Mouse (Mus musculus) embryo, embryonic 10 days (tissue): ENCODE results near the gene Mest.

Experiments
- DNase-seq: peaks from one replicate; pipeline ENCODE4 v3.0.0-alpha.2; 2015; ENCODE audit warnings: low spot score

The Mest gene

GRCm38 (mm10) chr6:30723331-30723730 lies at the start of gene Mest:
Gene Mest, plus strand, starts transcription at chr6:30723547.
- DNase-seq, result no peak

DNA sequence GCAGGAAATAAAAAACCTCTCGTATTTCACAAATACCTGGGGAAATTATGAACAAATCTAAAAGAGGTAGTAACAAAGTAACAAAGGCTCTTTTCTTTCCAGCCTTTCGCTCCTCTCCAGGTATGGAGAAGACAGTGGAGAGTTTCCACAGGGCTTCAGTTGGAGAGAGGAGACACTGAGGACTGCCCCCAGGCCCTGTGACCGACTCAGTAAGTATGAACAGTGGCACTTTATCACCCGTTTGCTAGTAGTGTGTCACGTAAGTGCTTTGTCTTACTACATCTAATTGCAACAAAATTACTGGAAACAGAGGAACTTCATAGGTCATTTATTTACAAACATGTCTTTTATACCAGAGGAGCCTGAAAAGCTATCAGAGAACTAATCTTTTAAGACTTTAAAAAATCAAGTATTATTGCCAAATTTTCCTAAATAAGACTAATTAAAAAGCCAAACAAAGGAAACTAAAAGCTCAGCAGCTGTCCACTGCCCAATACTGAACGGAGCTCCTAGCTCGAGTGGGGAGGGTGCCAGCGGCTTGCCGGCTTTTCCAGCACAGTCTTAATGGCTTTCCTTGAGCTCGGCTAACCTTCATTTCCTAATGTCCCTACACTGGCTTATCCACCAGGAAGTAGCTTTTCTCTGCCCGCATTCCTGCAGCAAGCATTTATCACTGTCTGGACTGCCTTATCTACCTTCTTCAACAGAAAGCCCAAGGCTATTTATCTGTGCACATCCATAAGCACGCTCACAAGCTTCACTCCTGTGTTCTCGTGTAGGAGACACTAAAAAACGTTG lies 49.4 kb upstream of the Mest start:
- peak; percentile 50 for DNase-seq

DNA sequence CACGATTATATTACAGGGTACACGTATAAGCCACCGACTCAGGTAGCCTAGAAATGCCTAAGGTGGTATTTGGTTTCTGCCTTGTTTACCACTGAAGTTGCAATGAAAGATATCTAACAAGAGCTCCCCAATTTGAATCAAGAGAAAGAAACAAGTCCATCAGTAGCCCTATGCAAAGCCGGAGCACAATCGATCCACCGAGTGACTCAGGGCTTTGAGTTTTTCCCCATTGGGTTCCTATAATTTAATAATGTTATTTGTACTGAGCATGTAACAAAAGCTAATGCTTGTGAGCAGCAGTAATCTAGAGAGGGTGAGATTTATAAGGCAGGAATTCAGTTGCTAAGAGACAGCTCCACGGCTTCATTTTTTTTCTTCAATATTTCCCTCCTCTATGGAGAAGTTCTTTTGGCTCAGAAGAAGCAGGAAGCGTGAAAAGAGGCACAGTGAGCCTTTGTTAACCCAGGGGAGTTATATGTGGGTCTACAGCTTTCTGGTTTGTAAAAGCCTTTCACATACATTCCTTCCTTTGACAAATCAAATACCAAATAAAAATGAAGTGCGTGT lies 48.5 kb upstream of the Mest start:
- no peak for DNase-seq

GRCm38 (mm10) chr6:30675281-30675771 lies 48.0 kb upstream of the Mest start:
- peak; percentile 51 for DNase-seq

GRCm38 (mm10) chr6:30676506-30676905 lies 46.8 kb upstream of the Mest start:
- DNase-seq, result no peak

- no peak for DNase-seq
These were observed 45.8 kb upstream of the Mest start for GRCm38 (mm10) chr6:30677591-30677990.

- DNase-seq, result peak; percentile 37
These were observed 44.9 kb upstream of the Mest start for GRCm38 (mm10) chr6:30678482-30678881.

- DNase-seq, result peak; percentile 47
These were observed 43.8 kb upstream of the Mest start for GRCm38 (mm10) chr6:30679567-30679966.

DNA sequence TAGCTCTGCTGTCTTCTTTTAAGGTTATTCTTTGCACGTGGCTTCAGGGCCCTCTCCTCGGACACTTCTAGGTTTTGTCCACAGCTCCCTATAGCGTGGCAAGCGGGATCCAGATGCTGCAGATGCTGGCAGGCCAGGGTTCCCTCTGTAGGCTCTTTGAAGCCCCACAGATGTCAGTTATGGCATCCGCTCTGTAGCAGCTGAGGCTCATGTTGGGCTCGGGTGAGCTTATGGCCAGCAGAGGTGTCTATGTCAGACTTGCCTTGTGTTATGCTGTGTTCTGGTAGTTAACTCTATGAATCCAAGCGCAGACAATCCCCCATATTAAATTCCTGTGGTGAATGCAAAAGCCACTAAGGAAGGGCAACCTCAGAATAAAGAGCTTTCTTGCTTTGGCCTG lies 42.9 kb upstream of the Mest start:
- peak; percentile 39 for DNase-seq

GRCm38 (mm10) chr6:30681935-30682900 lies 41.1 kb upstream of the Mest start:
- DNase-seq, result peak; percentile 49

- DNase-seq, result no peak
These were observed 38.8 kb upstream of the Mest start for GRCm38 (mm10) chr6:30684570-30684969.

DNA sequence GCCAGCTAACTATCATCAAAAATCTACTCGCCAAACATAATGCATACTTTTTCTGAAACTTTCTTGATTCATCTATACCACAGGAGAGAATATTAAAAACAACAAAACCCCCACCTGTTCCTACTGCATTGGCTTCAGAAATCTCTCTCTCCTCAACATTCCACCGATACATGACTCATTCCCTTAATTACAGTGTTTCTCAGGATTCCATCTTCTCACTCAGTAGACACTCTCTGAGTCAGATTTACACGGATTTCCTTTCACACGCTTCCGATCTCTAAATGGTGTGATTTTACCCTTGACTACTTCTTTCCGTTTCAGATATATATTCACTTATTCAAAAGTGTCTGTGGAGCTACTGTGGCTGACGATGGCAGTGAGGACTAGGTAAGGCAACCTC lies 36.1 kb upstream of the Mest start:
- DNase-seq, result no peak

DNA sequence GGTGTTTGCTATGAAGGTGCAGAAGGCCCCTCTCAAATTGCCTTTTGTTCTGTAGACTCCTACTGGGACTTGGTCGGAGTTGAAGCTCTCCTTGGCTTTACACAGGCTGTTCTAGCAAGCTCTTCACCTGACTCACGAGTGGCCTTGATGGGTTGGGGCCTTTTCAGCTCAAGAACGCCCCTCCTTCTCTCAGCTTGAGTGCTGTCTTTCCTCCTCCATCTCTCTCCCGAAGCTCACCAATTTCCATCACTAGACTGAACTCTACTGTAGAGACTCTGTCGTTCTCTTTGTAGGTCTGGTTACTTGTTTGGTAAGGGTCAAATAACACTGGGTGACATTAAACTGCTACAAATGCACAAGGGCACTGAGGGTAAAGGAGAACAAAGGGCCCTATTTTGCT lies 30.5 kb upstream of the Mest start:
- DNase-seq, result no peak

GRCm38 (mm10) chr6:30693350-30693991 lies 29.9 kb upstream of the Mest start, which contains the start of gene Cep41:
Gene Cep41, minus strand, starts transcription at chr6:30693749.
- DNase-seq, result peak; percentile 97

DNA sequence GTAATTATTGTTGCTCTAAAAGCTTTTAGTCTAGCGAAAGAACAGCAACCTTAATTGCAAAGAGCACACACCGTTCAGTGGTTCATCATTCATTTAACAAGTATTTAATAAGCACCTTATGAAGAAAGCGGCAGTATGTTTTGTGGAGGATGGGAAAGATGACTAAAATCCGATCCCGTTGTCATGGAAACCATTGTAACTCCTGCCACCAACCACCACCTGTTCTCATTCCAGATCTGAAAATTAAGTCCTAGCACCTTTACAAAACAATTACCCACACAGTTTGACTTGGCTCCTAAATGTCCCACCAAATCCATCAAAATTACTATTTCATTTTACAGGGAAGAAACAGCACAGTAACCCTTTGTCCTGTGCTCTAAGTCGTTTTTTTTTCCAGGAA lies 29.1 kb upstream of the Mest start:
- DNase-seq, result no peak

GRCm38 (mm10) chr6:30695124-30695523 lies 28.2 kb upstream of the Mest start:
- no peak for DNase-seq

DNA sequence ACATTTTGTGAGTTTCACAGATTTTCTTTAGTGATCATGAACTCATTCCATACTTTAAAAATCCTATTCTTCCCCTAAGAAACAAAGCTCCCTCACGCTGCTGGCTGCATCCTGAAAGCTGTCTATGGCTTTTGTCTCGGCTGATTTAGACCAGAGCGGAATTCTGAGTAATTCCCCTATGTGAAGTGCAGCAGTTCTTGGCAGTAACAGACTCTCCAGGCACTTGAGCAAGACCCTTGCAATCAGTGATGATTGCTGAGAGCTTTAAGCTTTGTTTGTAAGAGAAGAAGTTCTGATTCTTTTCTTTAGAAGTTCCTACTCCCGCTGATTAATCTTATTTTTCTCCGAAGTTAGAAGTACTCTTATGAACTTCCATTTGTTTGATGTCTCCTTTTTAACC lies 25.9 kb upstream of the Mest start:
- no peak for DNase-seq

GRCm38 (mm10) chr6:30698036-30698435 lies 25.3 kb upstream of the Mest start:
- DNase-seq, result no peak

- peak; percentile 41 for DNase-seq
These were observed 23.2 kb upstream of the Mest start for GRCm38 (mm10) chr6:30700182-30700581.

GRCm38 (mm10) chr6:30702881-30703280 lies 20.5 kb upstream of the Mest start:
- peak; percentile 32 for DNase-seq

DNA sequence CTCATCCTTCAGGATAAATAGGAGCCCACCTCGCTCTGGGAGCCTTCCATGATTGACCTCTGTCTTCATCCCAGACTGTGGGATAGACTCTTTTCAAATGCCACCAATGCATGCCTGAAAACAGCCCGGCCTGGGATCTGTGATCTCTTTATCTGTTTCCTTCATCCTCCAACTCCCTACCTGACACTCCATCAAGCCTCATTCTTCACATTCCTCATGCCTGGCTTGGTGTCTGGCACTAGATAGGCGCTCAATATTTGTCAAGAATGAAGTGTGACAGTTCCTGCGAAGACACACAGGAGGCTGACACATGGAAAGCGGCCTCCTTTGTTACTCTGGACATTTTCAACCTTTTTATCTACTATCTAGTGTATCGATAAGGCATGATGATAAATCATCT lies 19.9 kb upstream of the Mest start:
- DNase-seq, result peak; percentile 35
